Mouse (Mus musculus) layer of hippocampus, postnatal 25 days (tissue): Measurements from ENCODE around the gene Cryzl2. TPM values are rescaled to one million over a fixed set of nuclear protein-coding genes. Genes with fewer than 3 reads are reported as not detected.

Source experiments
- DNase-seq, 2 experiments: peaks; one replicate each; pipeline ENCODE4 v3.0.0; 2022; ENCODE audit warnings: mixed read lengths in 2 of 2, low spot score in 1 of 2; ENCODE audit errors: extremely low spot score in 1 of 2
- total RNA-seq, 2 experiments: library from RNA; stranded (reverse); gene quantifications; 2 replicates each; pipeline ENCODE4 v1.2.3; 2021

Cryzl2 gene
- total RNA-seq, 2 experiments from 2014 or later: 3.6 to 4.6 TPM

- peak in 1 of 2 experiments; percentile 40 for DNase-seq
These were observed 15.2 kb upstream of the Cryzl2 start for GRCm38 (mm10) chr1:157443026-157443722.

DNA sequence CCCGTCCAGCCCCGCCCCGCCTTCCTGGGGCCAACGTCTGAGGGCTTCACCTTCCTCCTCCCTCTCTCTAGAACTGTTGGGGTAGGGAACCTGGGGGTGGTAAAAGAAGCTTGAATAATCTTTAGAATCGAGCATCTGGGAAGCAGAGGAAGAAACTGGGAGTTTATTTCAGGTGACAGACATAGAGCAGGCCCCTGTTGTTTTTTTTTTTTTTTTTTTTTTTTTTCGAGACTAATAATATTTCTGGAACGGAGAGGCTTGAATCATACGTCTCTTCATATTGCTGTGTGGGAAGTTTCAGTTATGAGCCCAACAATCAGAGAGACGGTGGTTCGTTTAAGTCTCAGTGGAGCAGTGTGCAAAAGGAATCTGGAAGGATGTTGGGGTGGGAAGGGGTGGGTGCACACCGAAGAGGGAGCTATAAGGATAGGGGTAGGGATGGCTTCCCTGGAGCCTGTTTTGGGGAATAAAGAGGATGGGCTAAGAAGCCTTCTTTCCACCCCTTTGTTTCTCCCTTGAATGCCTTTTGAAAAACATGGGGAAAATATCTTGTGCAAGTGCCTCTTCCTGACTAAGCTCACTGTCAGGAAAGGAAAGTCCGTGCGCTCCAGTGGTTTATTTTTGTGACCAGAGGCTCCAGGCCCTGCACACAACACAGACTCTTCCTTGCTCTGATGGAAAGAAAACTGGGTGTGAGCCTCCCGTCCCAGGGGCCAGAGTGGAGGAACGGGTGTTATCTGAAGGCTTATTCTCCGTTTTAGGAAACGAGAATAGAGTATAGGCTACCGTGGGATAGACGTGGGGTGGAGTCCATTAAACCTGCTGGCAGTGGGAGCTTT is 14.4 kb upstream of the Cryzl2 start:
- no peak for DNase-seq

GRCm38 (mm10) chr1:157444632-157445300 is 13.6 kb upstream of the Cryzl2 start:
- DNase-seq: no peak

GRCm38 (mm10) chr1:157445398-157445910 is 12.9 kb upstream of the Cryzl2 start:
- DNase-seq: no peak

DNA sequence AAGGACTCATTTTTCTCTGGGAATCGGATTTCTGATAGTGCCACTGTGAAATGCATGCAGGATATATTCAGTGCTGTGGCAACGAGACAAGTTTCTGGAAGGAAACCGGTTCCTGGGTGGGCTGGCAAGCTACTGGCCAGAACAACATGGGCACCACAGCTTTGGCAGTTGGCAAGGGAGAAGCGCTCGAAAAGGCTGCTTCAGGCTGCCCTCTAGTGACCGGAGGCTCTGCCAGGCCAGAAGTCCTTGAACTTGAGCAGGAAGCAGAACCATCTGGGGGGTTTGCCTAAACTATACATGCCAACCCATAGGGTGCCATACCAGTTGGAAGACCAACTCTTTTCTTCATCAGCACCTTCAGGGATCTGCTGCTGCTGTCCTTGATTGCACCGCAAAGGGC is 12.1 kb upstream of the Cryzl2 start:
- DNase-seq: peak in 1 of 2 experiments; percentile 70

DNA sequence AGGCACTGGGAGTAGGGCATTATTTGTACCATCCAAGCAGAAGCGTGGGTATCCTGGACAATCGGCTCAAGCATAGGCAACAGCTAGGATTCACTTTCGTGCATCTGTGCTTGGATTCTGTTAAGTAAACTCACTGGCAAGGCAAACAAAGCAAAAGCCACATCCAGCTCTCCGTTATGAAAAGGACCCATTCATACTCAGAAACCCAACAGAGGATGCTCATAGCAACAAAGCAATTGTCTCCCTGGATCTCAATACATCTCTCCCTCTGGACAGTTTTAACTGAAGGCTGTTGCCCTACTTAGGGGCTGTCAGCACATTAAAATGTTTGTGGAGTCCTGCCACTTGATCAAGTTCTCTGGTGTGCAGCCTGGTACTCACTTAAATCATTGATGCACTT is 11.2 kb upstream of the Cryzl2 start:
- no peak for DNase-seq

GRCm38 (mm10) chr1:157448164-157448804 is 10.1 kb upstream of the Cryzl2 start:
- no peak for DNase-seq

DNA sequence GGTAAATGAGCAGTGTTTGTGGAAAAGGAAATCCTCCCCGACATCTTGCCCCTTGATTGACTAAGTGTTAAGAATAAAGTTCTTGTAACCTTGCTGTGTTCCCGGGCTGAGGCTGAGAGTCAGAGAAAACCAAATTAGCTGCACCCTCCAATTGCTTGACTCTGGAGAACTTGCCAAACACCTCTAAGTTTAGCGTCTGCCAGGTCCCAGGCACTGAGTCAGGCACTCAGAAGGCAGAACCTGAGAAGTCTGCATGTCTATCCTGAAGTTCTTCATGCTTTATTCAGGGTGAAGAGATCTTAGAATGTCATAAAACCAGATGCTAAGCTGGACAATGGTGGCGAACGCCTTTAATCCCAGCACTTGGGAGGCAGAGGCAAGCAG is 9.6 kb upstream of the Cryzl2 start:
- DNase-seq: no peak

GRCm38 (mm10) chr1:157449532-157449931 is 8.8 kb upstream of the Cryzl2 start:
- no peak for DNase-seq

DNA sequence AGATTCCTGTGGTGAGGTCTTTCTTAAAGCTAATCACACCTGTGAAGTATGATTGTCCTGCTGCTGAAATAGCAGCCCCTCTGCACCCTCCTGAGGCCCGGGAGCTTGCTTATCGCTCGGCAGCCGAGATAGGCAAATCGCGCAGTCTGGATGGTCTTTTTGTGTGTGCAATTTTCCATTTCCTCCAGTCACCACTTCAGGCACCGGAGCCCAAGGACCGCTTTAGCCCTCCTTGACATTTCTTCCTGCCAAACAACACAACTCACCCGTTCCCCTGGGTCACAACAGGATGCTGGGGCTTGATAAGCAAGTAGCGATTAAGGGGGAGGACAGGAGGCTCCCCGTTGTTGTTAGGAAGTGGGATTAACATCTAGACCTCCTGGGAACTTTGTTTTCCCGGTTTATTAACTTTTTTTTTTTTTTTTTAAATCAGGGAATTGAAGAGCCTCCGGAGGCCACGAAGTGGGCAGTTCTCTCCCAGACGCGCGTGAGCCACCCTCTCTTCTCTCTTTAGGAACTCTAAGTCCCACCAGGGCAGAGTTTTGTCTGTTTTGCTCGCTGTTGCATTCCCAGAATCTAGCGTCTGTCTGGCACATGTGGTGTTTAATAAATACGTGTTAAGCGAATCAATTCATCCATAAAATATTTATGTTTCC is 8.3 kb upstream of the Cryzl2 start:
- no peak for DNase-seq

- DNase-seq: no peak
These were observed 6.1 kb upstream of the Cryzl2 start for GRCm38 (mm10) chr1:157452284-157452683.

DNA sequence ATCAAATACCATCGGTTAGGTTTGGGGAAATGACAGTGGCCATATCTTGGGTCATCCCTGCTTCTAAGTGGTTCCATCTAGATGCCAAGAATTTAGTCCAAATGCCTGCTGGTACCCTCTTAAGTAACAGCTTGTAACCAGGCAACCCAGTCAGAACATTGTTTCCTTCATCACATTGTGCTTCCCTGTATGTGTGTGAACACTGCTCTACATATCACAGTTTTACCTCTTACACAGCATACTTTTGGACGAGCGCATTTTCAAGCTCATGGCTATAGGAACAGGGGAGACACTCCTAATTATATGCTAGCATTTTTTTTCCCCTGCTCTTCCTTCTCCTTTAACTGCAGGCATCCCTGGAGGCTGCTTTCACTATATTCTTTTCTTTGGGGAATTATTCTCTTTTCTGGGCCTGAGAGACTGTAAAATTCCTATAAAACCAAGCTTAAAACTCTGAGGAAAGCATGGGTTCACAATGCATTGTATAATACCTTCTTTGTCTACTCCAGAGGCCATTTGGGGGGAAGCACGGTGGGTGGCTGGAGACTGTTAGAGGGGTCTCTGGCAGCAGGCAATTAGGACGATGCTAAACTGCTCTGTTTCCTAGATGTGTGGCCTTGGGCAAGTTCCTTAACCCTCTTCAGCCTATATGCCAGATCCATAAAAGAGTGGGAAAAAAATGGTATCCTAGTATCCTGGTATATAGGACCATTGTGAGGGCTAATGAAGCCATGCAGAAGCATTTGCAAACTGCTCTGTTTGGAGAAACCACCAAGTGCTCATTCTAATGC is 5.4 kb upstream of the Cryzl2 start:
- no peak for DNase-seq

- no peak for DNase-seq
These were observed 3.5 kb upstream of the Cryzl2 start for GRCm38 (mm10) chr1:157454876-157455275.

- DNase-seq: no peak
These were observed 588 bp upstream of the Cryzl2 start for GRCm38 (mm10) chr1:157457789-157458188.

GRCm38 (mm10) chr1:157459904-157460303 is 1.5 kb downstream of the Cryzl2 start:
- DNase-seq: no peak

- DNase-seq: no peak
These were observed 2.9 kb downstream of the Cryzl2 start for GRCm38 (mm10) chr1:157461276-157461675.

DNA sequence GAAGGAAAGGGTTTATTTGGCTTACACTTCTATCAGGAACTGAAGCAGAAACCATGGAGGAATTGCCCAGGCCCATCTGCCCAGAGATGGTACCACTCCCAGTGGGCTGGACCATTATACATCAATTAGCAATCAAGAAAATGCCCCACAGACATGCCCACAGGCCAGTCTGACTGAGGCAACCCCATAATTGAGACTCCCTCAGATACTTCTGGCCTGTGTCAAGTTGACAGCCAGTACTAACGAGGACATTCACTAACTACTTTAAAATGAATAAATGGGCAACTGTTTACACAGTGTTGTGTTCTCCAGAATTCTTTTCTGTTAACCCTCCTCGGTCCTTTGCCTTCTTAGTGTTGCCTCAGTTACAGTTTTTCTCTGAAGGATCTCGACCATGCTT is 4.0 kb downstream of the Cryzl2 start:
- DNase-seq: no peak

- DNase-seq: peak; percentile 30 to 74
These were observed 6.8 kb downstream of the Cryzl2 start for GRCm38 (mm10) chr1:157465194-157465593.

DNA sequence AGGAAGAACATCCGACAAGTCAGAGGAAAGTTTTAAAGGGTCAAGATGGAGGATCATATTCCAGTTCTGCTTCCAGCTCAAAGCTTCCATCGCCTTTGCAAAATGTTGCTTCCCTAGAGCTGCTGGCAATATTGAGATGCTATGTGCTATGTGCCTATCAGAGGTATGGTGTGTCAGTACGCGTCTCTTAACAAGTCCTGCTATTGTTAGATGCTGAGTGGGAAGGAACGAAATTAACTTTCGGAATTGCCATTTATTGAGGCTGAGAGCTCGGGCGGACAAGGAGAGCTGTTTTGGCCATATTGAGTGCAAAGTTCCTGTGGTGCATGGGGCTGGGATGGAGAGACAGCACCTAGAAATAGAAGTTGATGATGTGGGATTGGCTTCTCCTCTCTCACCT is 9.5 kb downstream of the Cryzl2 start:
- no peak for DNase-seq
